Mouse (Mus musculus) heart, adult 18-20 months (tissue): Measurements from ENCODE around the gene Fam208b. TPM values are rescaled to one million over a fixed set of nuclear protein-coding genes. Genes with fewer than 3 reads are reported as not detected.

Experiments used
- total RNA-seq, 2 experiments: library from RNA; stranded (reverse); gene quantifications; 2 replicates each; pipeline ENCODE4 v1.2.3; 2021

The Fam208b gene
- total RNA-seq, 2 experiments from 2014 or later: 10.7 to 11.6 TPM

Other genes starting within 250 kb of the Fam208b start
- gene Gdi2, start 73.0 kb downstream of the Fam208b start, total RNA-seq: 100 to 1,000 TPM; 263 to 287 TPM
- gene Asb13, start 22.9 kb upstream of the Fam208b start, total RNA-seq: 1 to 10 TPM; 7.0 to 9.7 TPM
- gene Calml3, start 193.2 kb upstream of the Fam208b start, total RNA-seq: not detected
- gene Calm4, start 226.6 kb upstream of the Fam208b start, total RNA-seq: not detected
- gene Calm5, start 243.1 kb upstream of the Fam208b start, total RNA-seq: not detected